Mouse (Mus musculus): ENCODE data around the gene Igsf11. TPM values are rescaled to one million over a fixed set of nuclear protein-coding genes. Genes with fewer than 3 reads are reported as not detected.

Igsf11 gene
- polyA plus RNA-seq, 1 experiment from 2014 or later = 4.1 TPM

DNA sequence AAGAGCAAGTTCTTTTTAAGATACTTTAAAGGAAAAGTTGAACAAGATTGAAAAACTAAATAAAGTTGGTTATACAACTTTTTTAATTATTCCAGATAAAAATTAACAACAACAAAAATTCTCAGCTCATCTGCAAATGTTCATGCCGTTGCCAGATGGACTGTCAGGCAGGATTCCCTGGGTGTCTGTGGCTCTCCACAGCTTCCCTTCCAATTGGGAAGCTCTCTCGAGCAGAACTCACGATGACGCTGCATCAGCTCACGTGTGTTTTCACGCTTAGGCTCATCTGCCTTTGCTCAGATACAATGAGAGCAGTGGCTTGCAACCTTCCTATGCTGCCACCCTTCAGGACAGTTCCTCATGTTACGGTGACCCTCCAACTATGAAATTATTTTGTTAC, 101.2 kb downstream of the Igsf11 start:
- no peak overlapping the region for H3K9ac ChIP-seq (replicated peaks)
- no peaks in the 10 kb centered on the region for H3K9me3 ChIP-seq
- H3K4me1 ChIP-seq = no peaks in the 10 kb centered on the region
- no peak overlapping the region for H3K4me3 ChIP-seq
- no peak for ATAC-seq (replicated peaks)
- 82% methylated on average over 7 of the region's 7 CpGs for WGBS
- no peak overlapping the region for H3K27ac ChIP-seq (replicated peaks)
- H3K36me3 ChIP-seq = no peaks in the 10 kb centered on the region
- no peak overlapping the region for H3K4me2 ChIP-seq (replicated peaks)
- H3K27me3 ChIP-seq = no peaks in the 10 kb centered on the region

GRCm38 (mm10) chr16:38998496-38999258, 106.2 kb downstream of the Igsf11 start:
- H3K36me3 ChIP-seq = no peaks in the 10 kb centered on the region
- no peak for ATAC-seq (replicated peaks)
- WGBS = 50% methylated on average over 6 of the region's 6 CpGs
- no peaks in the 10 kb centered on the region for H3K9me3 ChIP-seq
- no peak overlapping the region for H3K27ac ChIP-seq (replicated peaks)
- H3K4me2 ChIP-seq (replicated peaks) = no peak overlapping the region
- H3K9ac ChIP-seq (replicated peaks) = no peak overlapping the region
- H3K27me3 ChIP-seq = no peaks in the 10 kb centered on the region
- no peaks in the 10 kb centered on the region for H3K4me1 ChIP-seq
- no peak overlapping the region for H3K4me3 ChIP-seq

DNA sequence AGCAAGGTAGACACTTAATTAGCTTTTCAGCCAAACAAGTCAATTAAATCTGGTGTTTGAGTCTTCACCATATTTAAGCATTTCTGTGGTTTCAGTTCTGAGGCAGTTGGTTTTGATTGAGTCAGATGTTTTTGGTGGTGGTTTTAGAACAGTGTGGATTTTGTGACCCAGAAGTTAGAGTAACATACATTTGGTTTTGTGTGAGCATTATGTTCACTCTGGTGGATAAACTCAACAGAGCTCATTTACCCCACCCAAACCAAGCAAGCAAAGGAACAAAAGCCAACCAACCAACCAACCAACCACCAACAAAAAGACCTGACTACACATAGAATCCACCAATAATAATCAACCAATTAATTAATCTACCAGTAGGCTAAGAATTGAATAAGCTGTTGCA, 106.8 kb downstream of the Igsf11 start:
- H3K27ac ChIP-seq (replicated peaks) = no peak overlapping the region
- no peaks in the 10 kb centered on the region for H3K27me3 ChIP-seq
- no peak overlapping the region for H3K4me2 ChIP-seq (replicated peaks)
- no peak overlapping the region for H3K9ac ChIP-seq (replicated peaks)
- no peaks in the 10 kb centered on the region for H3K4me1 ChIP-seq
- peak; percentile 61; the same call in 1 of the 2 replicates for ATAC-seq (replicated peaks)
- no peaks in the 10 kb centered on the region for H3K36me3 ChIP-seq
- no peak overlapping the region for H3K4me3 ChIP-seq
- H3K9me3 ChIP-seq = no peaks in the 10 kb centered on the region

- 94% methylated on average over 7 of the region's 7 CpGs for WGBS
- H3K4me2 ChIP-seq (replicated peaks) = no peak overlapping the region
- H3K27me3 ChIP-seq = no peaks in the 10 kb centered on the region
- H3K4me3 ChIP-seq = no peak overlapping the region
- no peaks in the 10 kb centered on the region for H3K4me1 ChIP-seq
- no peak overlapping the region for H3K9ac ChIP-seq (replicated peaks)
- no peaks in the 10 kb centered on the region for H3K36me3 ChIP-seq
- no peak overlapping the region for H3K27ac ChIP-seq (replicated peaks)
- ATAC-seq (replicated peaks) = no peak
- no peaks in the 10 kb centered on the region for H3K9me3 ChIP-seq
These were observed 114.5 kb downstream of the Igsf11 start for GRCm38 (mm10) chr16:39006978-39007377.

DNA sequence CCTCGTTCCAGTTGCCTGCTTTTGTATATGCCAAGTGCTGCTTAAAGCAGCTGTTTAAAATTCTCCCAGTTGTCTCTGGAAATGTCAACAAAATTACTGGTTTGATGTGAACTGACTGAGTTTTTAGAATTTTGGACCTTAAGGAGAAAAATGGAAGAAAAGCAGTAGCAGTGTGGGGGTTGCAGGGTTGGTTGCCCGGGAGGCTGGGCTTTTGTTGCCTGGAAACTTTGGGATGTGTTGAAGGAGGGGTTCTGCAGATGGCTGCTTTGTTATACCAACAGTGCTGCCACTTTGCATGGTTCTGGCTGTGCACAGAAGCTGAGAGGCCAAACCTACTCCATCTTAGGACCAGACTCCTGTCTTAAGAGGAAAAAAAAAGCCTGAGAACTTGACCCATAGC, 127.0 kb downstream of the Igsf11 start:
- Histone ChIP-seq H3K4me2 (replicated peaks) (no peak overlapping the region), H3K36me3 (no peaks in the 10 kb centered on the region), H3K9ac (replicated peaks) (no peak overlapping the region), H3K9me3 (no peaks in the 10 kb centered on the region), H3K4me3 (no peak overlapping the region), H3K4me1 (0 out of 2 replicates have a peak, but pooled peaks cover 6% of the 10 kb centered on the region), H3K27me3 (no peaks in the 10 kb centered on the region), H3K27ac (replicated peaks) (peak overlapping the region; percentile 14; the same call in 1 of the 2 replicates)
- WGBS = 23% methylated on average over 2 of the region's 2 CpGs
- peak; percentile 73; the same call in 1 of the 2 replicates for ATAC-seq (replicated peaks)

DNA sequence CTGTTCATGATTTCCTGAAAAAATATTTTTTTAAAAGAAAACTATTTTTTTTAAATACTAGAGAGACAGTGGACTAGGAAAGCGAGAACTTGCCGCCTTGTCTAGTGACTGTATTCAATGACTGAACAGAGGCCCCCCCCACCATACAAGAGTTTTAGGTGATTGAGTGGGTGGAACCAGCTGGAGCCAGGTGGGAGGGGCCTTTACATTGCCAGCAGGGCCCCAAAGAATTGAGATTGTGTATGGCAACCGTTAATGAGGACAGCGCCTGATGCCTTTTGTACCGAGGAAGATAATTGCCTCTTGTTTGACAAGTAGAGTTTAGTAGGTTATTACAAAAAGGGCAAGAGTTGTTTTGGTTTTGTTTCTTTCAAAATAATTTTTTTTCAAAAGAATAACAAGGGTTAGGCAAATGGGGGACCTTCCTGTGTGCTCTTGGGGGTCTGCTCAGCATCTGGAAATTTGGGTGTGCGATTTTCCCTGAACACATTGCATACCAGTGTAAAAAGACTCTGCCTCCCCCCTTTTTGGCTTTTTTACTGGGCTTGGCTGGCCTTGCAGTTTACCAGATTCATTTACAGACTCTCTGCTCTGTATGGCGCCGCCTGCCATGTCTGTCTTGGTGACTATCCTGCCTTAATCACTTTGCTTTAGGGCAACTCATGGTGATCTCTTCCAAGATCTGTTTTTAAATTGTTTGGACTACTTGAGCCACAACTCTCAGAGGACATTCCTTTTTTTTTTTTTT, 133.7 kb downstream of the Igsf11 start:
- Histone ChIP-seq H3K27ac (replicated peaks) (peak overlapping the region; percentile 56), H3K27me3 (no peaks in the 10 kb centered on the region), H3K4me3 (no peak overlapping the region), H3K9ac (replicated peaks) (no peak overlapping the region), H3K36me3 (no peaks in the 10 kb centered on the region), H3K4me1 (peaks cover 15% of the 10 kb centered on the region), H3K9me3 (no peaks in the 10 kb centered on the region), H3K4me2 (replicated peaks) (no peak overlapping the region)
- ATAC-seq (replicated peaks) = peak; percentile 81
- 16% methylated on average over 8 of the region's 8 CpGs for WGBS

DNA sequence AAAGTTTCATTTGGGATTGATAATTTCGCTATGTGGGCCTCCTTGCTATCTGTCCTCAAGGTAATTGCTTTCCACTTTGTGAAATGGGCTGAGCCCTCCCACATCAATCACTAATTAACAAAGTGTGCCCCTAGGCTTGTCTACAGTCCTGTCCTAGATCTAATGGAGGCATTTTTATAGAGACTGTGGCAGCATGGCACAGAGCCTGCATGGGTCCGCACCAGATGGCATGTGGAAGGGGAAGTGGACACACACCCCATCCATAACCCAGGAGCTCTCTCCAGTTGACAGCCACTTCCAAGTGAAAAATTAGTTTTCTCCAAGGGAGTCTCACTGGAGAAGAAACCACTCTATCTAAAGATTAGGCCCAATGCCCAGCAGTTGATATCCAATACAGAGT, 138.9 kb downstream of the Igsf11 start:
- no peak overlapping the region for H3K9ac ChIP-seq (replicated peaks)
- H3K27ac ChIP-seq (replicated peaks) = no peak overlapping the region
- 72% methylated on average over 2 of the region's 2 CpGs for WGBS
- no peak for ATAC-seq (replicated peaks)
- H3K27me3 ChIP-seq = no peaks in the 10 kb centered on the region
- no peaks in the 10 kb centered on the region for H3K9me3 ChIP-seq
- no peak overlapping the region for H3K4me3 ChIP-seq
- H3K4me1 ChIP-seq = peaks cover 4% of the 10 kb centered on the region
- H3K4me2 ChIP-seq (replicated peaks) = no peak overlapping the region
- no peaks in the 10 kb centered on the region for H3K36me3 ChIP-seq

- WGBS = 86% methylated on average over 4 of the region's 4 CpGs
- no peak for ATAC-seq (replicated peaks)
- Histone ChIP-seq H3K27ac (replicated peaks) (no peak overlapping the region), H3K4me3 (no peak overlapping the region), H3K4me2 (replicated peaks) (no peak overlapping the region), H3K9ac (replicated peaks) (no peak overlapping the region), H3K4me1 (0 out of 2 replicates have a peak, but pooled peaks cover 5% of the 10 kb centered on the region), H3K9me3 (no peaks in the 10 kb centered on the region), H3K27me3 (no peaks in the 10 kb centered on the region), H3K36me3 (no peaks in the 10 kb centered on the region)
These were observed 144.8 kb downstream of the Igsf11 start for GRCm38 (mm10) chr16:39037257-39037656.

DNA sequence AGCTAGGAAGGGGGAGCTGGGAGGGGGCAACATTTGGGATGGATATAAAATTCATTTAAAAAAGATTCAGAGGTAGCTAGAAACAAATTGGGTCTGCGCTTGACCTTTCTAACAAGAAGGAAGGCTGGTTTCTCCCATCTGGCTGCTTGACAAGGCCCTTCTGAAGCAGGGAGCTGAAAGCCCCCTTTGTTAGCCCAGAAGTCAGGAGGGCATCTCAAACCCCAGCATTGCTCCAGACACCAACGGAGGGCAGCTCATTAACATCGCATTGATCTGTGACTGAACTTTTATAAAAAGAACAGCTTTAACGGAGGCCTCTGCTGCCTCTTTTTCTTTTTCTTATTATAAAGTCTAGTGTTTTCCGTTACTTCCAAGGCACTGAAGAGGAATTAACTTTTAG, 151.9 kb downstream of the Igsf11 start:
- WGBS = 14% methylated on average over 5 of the region's 5 CpGs

GRCm38 (mm10) chr16:39048889-39049288, 156.4 kb downstream of the Igsf11 start:
- Histone ChIP-seq H3K4me2 (replicated peaks) (no peak overlapping the region), H3K9me3 (no peaks in the 10 kb centered on the region), H3K4me1 (0 out of 2 replicates have a peak, but pooled peaks cover 4% of the 10 kb centered on the region), H3K9ac (replicated peaks) (no peak overlapping the region), H3K27ac (replicated peaks) (no peak overlapping the region), H3K27me3 (no peaks in the 10 kb centered on the region), H3K36me3 (no peaks in the 10 kb centered on the region), H3K4me3 (no peak overlapping the region)
- ATAC-seq (replicated peaks) = peak; percentile 74
- WGBS = 4% methylated on average over 4 of the region's 4 CpGs

More for the DNA sequence above, 151.9 kb downstream of the Igsf11 start:
- Histone ChIP-seq H3K4me3 (no peak overlapping the region), H3K4me1 (0 out of 2 replicates have a peak, but pooled peaks cover 6% of the 10 kb centered on the region), H3K9ac (replicated peaks) (no peak overlapping the region), H3K27ac (replicated peaks) (no peak overlapping the region), H3K36me3 (no peaks in the 10 kb centered on the region), H3K27me3 (no peaks in the 10 kb centered on the region), H3K9me3 (no peaks in the 10 kb centered on the region), H3K4me2 (replicated peaks) (no peak overlapping the region)
- no peak for ATAC-seq (replicated peaks)

- H3K4me1 ChIP-seq = 0 out of 2 replicates have a peak, but pooled peaks cover 7% of the 10 kb centered on the region
- H3K36me3 ChIP-seq = no peaks in the 10 kb centered on the region
- ATAC-seq (replicated peaks) = peak; percentile 52; the same call in 1 of the 2 replicates
- no peaks in the 10 kb centered on the region for H3K27me3 ChIP-seq
- no peaks in the 10 kb centered on the region for H3K9me3 ChIP-seq
- no peak overlapping the region for H3K4me2 ChIP-seq (replicated peaks)
- no peak overlapping the region for H3K4me3 ChIP-seq
- no peak overlapping the region for H3K27ac ChIP-seq (replicated peaks)
- no peak overlapping the region for H3K9ac ChIP-seq (replicated peaks)
- 0% methylated on average over 2 of the region's 2 CpGs for WGBS
These were observed 160.5 kb downstream of the Igsf11 start for GRCm38 (mm10) chr16:39052971-39053370.

DNA sequence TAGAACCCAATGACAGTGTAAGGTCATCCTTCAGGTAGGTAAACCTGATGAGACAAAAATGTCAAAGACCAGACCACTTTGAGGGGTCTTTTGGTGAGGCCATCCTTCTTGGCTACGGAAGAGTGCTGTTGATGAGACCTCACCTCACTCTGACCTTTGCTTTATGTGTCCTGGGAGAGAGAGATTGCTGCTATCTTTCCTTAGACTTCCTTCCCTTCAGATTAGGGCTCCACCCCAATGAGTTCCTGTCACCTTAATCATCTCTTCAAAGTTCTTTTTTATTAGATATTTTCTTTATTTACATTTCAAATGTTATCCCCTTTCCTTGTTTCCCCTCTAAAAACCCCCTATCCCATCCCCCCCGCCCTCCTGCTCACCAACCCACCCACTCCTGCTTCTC, 161.3 kb downstream of the Igsf11 start:
- H3K36me3 ChIP-seq = no peaks in the 10 kb centered on the region
- H3K4me2 ChIP-seq (replicated peaks) = no peak overlapping the region
- no peaks in the 10 kb centered on the region for H3K9me3 ChIP-seq
- 0 out of 2 replicates have a peak, but pooled peaks cover 3% of the 10 kb centered on the region for H3K4me1 ChIP-seq
- no peak overlapping the region for H3K4me3 ChIP-seq
- H3K9ac ChIP-seq (replicated peaks) = no peak overlapping the region
- WGBS = 82% methylated on average over 2 of the region's 2 CpGs
- H3K27me3 ChIP-seq = no peaks in the 10 kb centered on the region
- ATAC-seq (replicated peaks) = no peak
- H3K27ac ChIP-seq (replicated peaks) = no peak overlapping the region
